Comparison of ENCODE assay signal across 23 mouse cellular contexts in the genomic region with DNA sequence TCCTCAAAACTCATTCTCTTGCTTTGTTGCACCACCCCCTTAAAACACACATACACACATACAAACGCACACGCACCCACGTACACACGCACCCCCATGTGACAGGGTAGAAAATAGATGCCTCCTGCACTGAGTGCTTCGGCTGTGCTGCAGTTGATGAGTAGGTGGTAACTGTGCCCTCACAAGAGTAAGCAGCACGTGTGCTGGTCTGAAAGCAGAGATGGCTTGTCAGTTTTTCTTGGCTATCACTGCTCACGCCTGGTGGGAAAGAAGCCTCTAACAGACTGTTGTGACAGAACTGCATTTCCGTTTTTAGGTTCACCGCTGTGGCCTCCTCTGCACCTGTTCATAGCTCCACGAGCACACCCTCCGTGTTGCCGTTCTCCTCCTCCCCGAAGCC. TPM values are rescaled to one million over a fixed set of nuclear protein-coding genes. Genes with fewer than 3 reads are reported as not detected.
DNase-seq lines count a peak whose midpoint lies in the region; ATAC-seq lines count a peak whose summit lies in the region.
"Had no signal": no experiment of that assay in that cellular context is flagged by ENCODE, and none has a peak within 500 bp of the region (broad histone marks: within the 10 kb centered on the region; RNA-seq: fewer than 3 reads in every experiment).

No protein-coding gene starts in this region.

- H3K4me3 ChIP-seq in forebrain, embryonic 14.5 days (ENCODE audit: low read depth, low read length): no peak overlapping the region
- H3K4me3 ChIP-seq: embryonic facial prominence, embryonic 10.5 days; erythroblast, embryonic 14.5 days; heart, embryonic 15.5 days; hindbrain, embryonic 10.5 days; kidney, embryonic 15.5 days; midbrain, embryonic 12.5 days; myocyte had no signal

- ATAC-seq in forebrain, embryonic 14.5 days: no peak
- ATAC-seq: inflammation-experienced regulatory T-cells, adult 6 months; Patski had no signal

- H3K9me3 ChIP-seq in forebrain, embryonic 14.5 days (replicated peaks; ENCODE audit: control insufficient read depth, low read length): no peaks in the 10 kb centered on the region
- H3K9me3 ChIP-seq: embryonic facial prominence, embryonic 10.5 days; heart, embryonic 15.5 days; hindbrain, embryonic 10.5 days; kidney, embryonic 15.5 days; midbrain, embryonic 12.5 days had no signal

- WGBS in forebrain, embryonic 14.5 days: 95% methylated on average over 13 of the region's 13 CpGs

- DNase-seq in right cerebral cortex, adult 18-20 months: peak; percentile 83
- DNase-seq in right cerebral cortex, postnatal 4 days: no peak
- DNase-seq in layer of hippocampus, postnatal 14 days (ENCODE audit: low spot score in 2 of 2): peak; percentile 43 to 66
- DNase-seq in left cerebral cortex, postnatal 36 days (ENCODE audit: low spot score in 2 of 2): peak; percentile 78 to 79
- no peak for DNase-seq in cerebellum, postnatal 14 days
- DNase-seq in liver: no peak
- DNase-seq in forebrain, embryonic 14.5 days (ENCODE audit: low spot score): no peak
- no peak for DNase-seq in kidney, adult 8-10 months
- DNase-seq: adrenal gland, postnatal 36 days; cerebellum, postnatal 36 days; heart, adult 11 months; lung, postnatal 14 days; thymus, postnatal 25 days had no signal

- peaks cover 90% of the 10 kb centered on the region for H3K36me3 ChIP-seq in forebrain, embryonic 14.5 days (ENCODE audit: control insufficient read depth, insufficient read depth, low read length)

- no peak overlapping the region for H3K4me2 ChIP-seq in forebrain, embryonic 14.5 days (ENCODE audit: low read length)
- H3K4me2 ChIP-seq: heart, embryonic 15.5 days; kidney, embryonic 15.5 days; midbrain, embryonic 12.5 days had no signal

- H3K27ac ChIP-seq in forebrain, embryonic 14.5 days (ENCODE audit: low read depth, low read length): no peak overlapping the region
- H3K27ac ChIP-seq: embryonic facial prominence, embryonic 10.5 days; heart, embryonic 15.5 days; hindbrain, embryonic 10.5 days; kidney, embryonic 15.5 days; liver, embryonic 14.5 days; midbrain, embryonic 12.5 days had no signal

- H3K9ac ChIP-seq in forebrain, embryonic 14.5 days (ENCODE audit: low read length): no peak overlapping the region
- H3K9ac ChIP-seq: heart, embryonic 15.5 days; kidney, embryonic 15.5 days; liver, embryonic 14.5 days; midbrain, embryonic 12.5 days had no signal

- H3K4me1 ChIP-seq in forebrain, embryonic 14.5 days (ENCODE audit: control insufficient read depth, insufficient read depth, low read length): no peaks in the 10 kb centered on the region
- H3K4me1 ChIP-seq: embryonic facial prominence, embryonic 10.5 days; heart, embryonic 15.5 days; hindbrain, embryonic 10.5 days; kidney, embryonic 15.5 days; midbrain, embryonic 12.5 days had no signal

- intact Hi-C loops in left cerebral cortex, postnatal 36 days (cut with DNase I): no loop called here

- H3K27me3 ChIP-seq in forebrain, embryonic 14.5 days (replicated peaks; ENCODE audit: control insufficient read depth, insufficient read depth, low read length): no peaks in the 10 kb centered on the region
- H3K27me3 ChIP-seq: heart, embryonic 15.5 days; kidney, embryonic 15.5 days; midbrain, embryonic 12.5 days; Patski had no signal

RNA-seq across cellular contexts. Expression of a gene that starts 21.8 kb away (rescaled TPM):
- 10 to 100 TPM; 50.0 to 60.9 TPM for total RNA-seq in layer of hippocampus, postnatal 14 days (2021)
- total RNA-seq in left cerebral cortex, postnatal 36 days (2021): 10 to 100 TPM; 56.2 to 60.5 TPM
- 47.8 and 49.8 TPM in 2 replicates for polyA plus RNA-seq in forebrain, embryonic 14.5 days (2014; fragmentation: Nextera tagmentation; extraction: Ambion mirVana)

RNA-seq across cellular contexts. Expression of a gene that starts 46.1 kb away (rescaled TPM):
- total RNA-seq in layer of hippocampus, postnatal 14 days (2021): 1 to 10 TPM; 4.9 to 8.0 TPM
- total RNA-seq in left cerebral cortex, postnatal 36 days (2021): 1 to 10 TPM; 5.3 to 5.9 TPM
- 53.4 and 66.3 TPM in 2 replicates for polyA plus RNA-seq in forebrain, embryonic 14.5 days (2014; fragmentation: Nextera tagmentation; extraction: Ambion mirVana)
- polyA plus RNA-seq: erythroblast, embryonic 14.5 days had no signal

Comparison
In these comparisons a context has a peak if more than half of its experiments do, and no peak if none do; other contexts are left out.
1. DNase-seq: peak in right cerebral cortex, adult 18-20 months (single experiment), layer of hippocampus, postnatal 14 days (2 of 2) and left cerebral cortex, postnatal 36 days (2 of 2); none in right cerebral cortex, postnatal 4 days (single experiment), cerebellum, postnatal 14 days (0 of 2), liver (single experiment), forebrain, embryonic 14.5 days (single experiment) and kidney, adult 8-10 months (0 of 2).